Mouse (Mus musculus): ENCODE measurements around the gene Gm20888. TPM values are rescaled to one million over a fixed set of nuclear protein-coding genes. Genes with fewer than 3 reads are reported as not detected.
"Not testable (repeated sequence)": the region's sequence is repeated elsewhere in the genome, so short reads cannot be mapped to it uniquely, and the experiment has no call there.

The Gm20888 gene
- total RNA-seq (2021): not detected
- long read RNA-seq, experiment 1: 0 reads
- long read RNA-seq, experiment 2: 0 reads

DNA sequence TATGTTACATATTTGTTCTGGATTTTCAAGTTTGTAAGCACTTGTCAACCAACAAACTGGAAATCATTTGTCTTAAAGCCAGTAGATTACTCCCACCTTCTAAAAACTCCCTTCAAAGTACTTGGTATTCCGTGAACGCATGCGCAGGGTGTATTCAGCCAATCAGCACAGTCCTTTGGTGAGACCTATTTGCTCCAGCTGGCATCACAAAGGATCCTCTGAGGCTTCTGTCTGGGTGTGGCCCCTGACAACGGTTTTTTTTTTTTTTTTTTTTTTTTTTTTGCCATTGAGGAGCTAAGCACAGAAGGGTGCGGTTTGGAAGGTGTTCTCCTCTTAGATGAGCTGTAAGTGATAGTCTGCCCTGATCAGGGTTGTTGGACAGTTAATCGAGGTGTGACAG lies at the start of gene Gm20888:
TSS of gene Gm20888 (plus strand) at position 301 of the 400 bp plus-strand sequence.
- DNase-seq: not testable (repeated sequence)

Other genes starting within 250 kb of the Gm20888 start
- not detected for gene Gm21118, start 168.2 kb upstream of the Gm20888 start, total RNA-seq (2021)
- not detected for gene Gm29423, start 138.6 kb upstream of the Gm20888 start, total RNA-seq (2021)
- not detected for gene Gm29644, start 138.5 kb upstream of the Gm20888 start, total RNA-seq (2021)